Mouse (Mus musculus) lung, adult 18-20 months (tissue): ENCODE measurements at regions not wholly inside any gene's neighbourhood (a gene's known extent, or its start where the extent isn't known, plus 50 kb on each side); places are given as distances from the start of the nearest gene placed in this dataset.

Source experiments
- DNase-seq, 2 experiments: peaks; one replicate each; pipeline ENCODE4 v3.0.0; 2022; ENCODE audit warnings: mixed read lengths in 2 of 2

- DNase-seq: no peak
Measured at GRCm38 (mm10) chr17:76205082-76205481, 653.3 kb upstream of the Fam98a start.

- DNase-seq: no peak
Measured at GRCm38 (mm10) chr17:76184813-76185212, 633.1 kb upstream of the Fam98a start.

GRCm38 (mm10) chr17:76136660-76137495, 585.1 kb upstream of the Fam98a start:
- DNase-seq: no peak

- DNase-seq: no peak
Measured at GRCm38 (mm10) chr17:76134030-76134429, 582.3 kb upstream of the Fam98a start.

GRCm38 (mm10) chr17:76125260-76125659, 573.5 kb upstream of the Fam98a start:
- no peak for DNase-seq

GRCm38 (mm10) chr17:76111315-76112195, 559.8 kb upstream of the Fam98a start:
- DNase-seq: no peak

GRCm38 (mm10) chr17:76110856-76111255, 559.1 kb upstream of the Fam98a start:
- no peak for DNase-seq

- no peak for DNase-seq
Measured at GRCm38 (mm10) chr17:76083536-76083935, 531.8 kb upstream of the Fam98a start.

- no peak for DNase-seq
Measured at GRCm38 (mm10) chr17:76081780-76082179, 530.0 kb upstream of the Fam98a start.

- DNase-seq: no peak
Measured at GRCm38 (mm10) chr17:76046438-76046837, 494.7 kb upstream of the Fam98a start.

- DNase-seq: no peak
Measured at GRCm38 (mm10) chr17:76032710-76033109, 481.0 kb upstream of the Fam98a start.

GRCm38 (mm10) chr17:76008011-76008410, 456.3 kb upstream of the Fam98a start:
- no peak for DNase-seq

- DNase-seq: no peak
Measured at GRCm38 (mm10) chr17:76002836-76003235, 451.1 kb upstream of the Fam98a start.

- no peak for DNase-seq
Measured at GRCm38 (mm10) chr17:75961371-75961770, 409.6 kb upstream of the Fam98a start.

- DNase-seq: no peak
Measured at GRCm38 (mm10) chr17:75936686-75937380, 385.1 kb upstream of the Fam98a start.

- peak in 1 of 2 experiments; percentile 2 for DNase-seq
Measured at GRCm38 (mm10) chr17:75931022-75931421, 379.3 kb upstream of the Fam98a start.

GRCm38 (mm10) chr17:75920240-75920639, 368.5 kb upstream of the Fam98a start:
- no peak for DNase-seq

GRCm38 (mm10) chr17:75917020-75917419, 365.3 kb upstream of the Fam98a start:
- no peak for DNase-seq

GRCm38 (mm10) chr17:75916590-75916989, 364.8 kb upstream of the Fam98a start:
- no peak for DNase-seq

- no peak for DNase-seq
Measured at GRCm38 (mm10) chr17:75915256-75915655, 363.5 kb upstream of the Fam98a start.

- DNase-seq: no peak
Measured at GRCm38 (mm10) chr17:75907085-75907484, 355.3 kb upstream of the Fam98a start.

GRCm38 (mm10) chr17:75906643-75907042, 354.9 kb upstream of the Fam98a start:
- DNase-seq: no peak

- no peak for DNase-seq
Measured at GRCm38 (mm10) chr17:75895436-75895835, 343.7 kb upstream of the Fam98a start.
